Comparison of ENCODE assay signal across 11 mouse cellular contexts in genomic region chr12:47163171-47163570, GRCm38 (mm10).
DNase-seq lines count a peak whose midpoint lies in the region; ATAC-seq and TF ChIP-seq lines count a peak whose summit lies in the region.
"Had no signal": no experiment of that assay in that cellular context is flagged by ENCODE, and none has a peak within 500 bp of the region (broad histone marks: within the 10 kb centered on the region; RNA-seq: fewer than 3 reads in every experiment).

No protein-coding gene starts in this region.

- no peak overlapping the region for H3K27ac ChIP-seq in heart, embryonic 11.5 days (ENCODE audit: low read depth, low read length)
- peak overlapping the region; percentile 64 for H3K27ac ChIP-seq in hindbrain, embryonic 10.5 days
- peak overlapping the region; percentile 72 for H3K27ac ChIP-seq in midbrain, embryonic 16.5 days (ENCODE audit: low read length)
- H3K27ac ChIP-seq: heart, embryonic 10.5 days had no signal

- no peaks in the 10 kb centered on the region for H3K9me3 ChIP-seq in heart, embryonic 11.5 days (replicated peaks; ENCODE audit: control insufficient read depth, low read length)
- no peaks in the 10 kb centered on the region for H3K9me3 ChIP-seq in hindbrain, embryonic 10.5 days
- H3K9me3 ChIP-seq in midbrain, embryonic 16.5 days (replicated peaks; ENCODE audit: control insufficient read depth, low read length, poor library complexity, severe bottlenecking): no peaks in the 10 kb centered on the region
- H3K9me3 ChIP-seq: heart, embryonic 10.5 days had no signal

- 0 out of 2 replicates have a peak overlapping the region, but pooled peaks have one; percentile 16 for H3K9ac ChIP-seq in heart, embryonic 11.5 days (ENCODE audit: low read depth, low read length)
- no peak overlapping the region for H3K9ac ChIP-seq in midbrain, embryonic 16.5 days (ENCODE audit: low read depth, low read length)
- H3K9ac ChIP-seq: lung, embryonic 14.5 days had no signal

- TF ChIP-seq POLR2A in brain, embryonic 14.5 days (IDR thresholded peaks at IDR 0.05; ENCODE audit: borderline replicate concordance, extremely low read depth, insufficient read depth, insufficient read length, poor library complexity, severe bottlenecking): no peak

- no peaks in the 10 kb centered on the region for H3K36me3 ChIP-seq in heart, embryonic 11.5 days (ENCODE audit: control insufficient read depth, insufficient read depth, low read length)
- H3K36me3 ChIP-seq in hindbrain, embryonic 10.5 days: no peaks in the 10 kb centered on the region
- H3K36me3 ChIP-seq in midbrain, embryonic 16.5 days (ENCODE audit: control insufficient read depth, insufficient read depth, low read length): no peaks in the 10 kb centered on the region
- H3K36me3 ChIP-seq: heart, embryonic 10.5 days had no signal

- WGBS in heart, embryonic 11.5 days (ENCODE audit: insufficient replicate concordance): 38% methylated on average over 1 of the region's 1 CpGs
- WGBS in hindbrain, embryonic 10.5 days: 26% methylated on average over 1 of the region's 1 CpGs
- 8% methylated on average over 1 of the region's 1 CpGs for WGBS in midbrain, embryonic 16.5 days

- TF ChIP-seq CTCF in brain, embryonic 14.5 days (IDR thresholded peaks at IDR 0.05; ENCODE audit: borderline replicate concordance, extremely low read depth, insufficient read depth, insufficient read length): no peak

- H3K27me3 ChIP-seq in heart, embryonic 11.5 days (ENCODE audit: control insufficient read depth, insufficient read depth, low read length): no peaks in the 10 kb centered on the region
- H3K27me3 ChIP-seq in hindbrain, embryonic 10.5 days (ENCODE audit: insufficient read depth, poor library complexity, severe bottlenecking): no peaks in the 10 kb centered on the region
- no peaks in the 10 kb centered on the region for H3K27me3 ChIP-seq in midbrain, embryonic 16.5 days (ENCODE audit: control insufficient read depth, insufficient read depth, low read depth, low read length)

- H3K4me3 ChIP-seq in heart, embryonic 11.5 days (ENCODE audit: low read depth, low read length): peak overlapping the region; percentile 18; the same call in 1 of the 2 replicates
- no peak overlapping the region for H3K4me3 ChIP-seq in hindbrain, embryonic 10.5 days
- H3K4me3 ChIP-seq in midbrain, embryonic 16.5 days (ENCODE audit: low read depth, low read length): no peak overlapping the region
- H3K4me3 ChIP-seq: heart, embryonic 10.5 days had no signal

- H3K4me1 ChIP-seq in heart, embryonic 11.5 days (ENCODE audit: control insufficient read depth, insufficient read depth, low read length): no peaks in the 10 kb centered on the region; the same call in 1 of the 2 replicates
- H3K4me1 ChIP-seq in hindbrain, embryonic 10.5 days (replicated peaks): peaks cover 21% of the 10 kb centered on the region
- peaks cover 17% of the 10 kb centered on the region; the same call in 1 of the 2 replicates for H3K4me1 ChIP-seq in midbrain, embryonic 16.5 days (ENCODE audit: control insufficient read depth, insufficient read depth, low read length)
- H3K4me1 ChIP-seq: heart, embryonic 10.5 days had no signal

- ATAC-seq in heart, embryonic 11.5 days (replicated peaks; ENCODE audit: insufficient number of reproducible peaks, low FRiP score, low TSS enrichment): no peak
- ATAC-seq in midbrain, embryonic 16.5 days: peak; percentile 39

- H3K4me2 ChIP-seq in heart, embryonic 11.5 days: peak overlapping the region; percentile 41
- H3K4me2 ChIP-seq in midbrain, embryonic 16.5 days (ENCODE audit: low read length): peak overlapping the region; percentile 22; the same call in 1 of the 2 replicates

- no peak for DNase-seq in heart, postnatal 4 days
- DNase-seq in brain, embryonic 14.5 days (ENCODE audit: low read depth): peak; percentile 91
- DNase-seq in hindbrain, embryonic 10.5 days (ENCODE audit: low spot score): no peak
- no peak for DNase-seq in adrenal gland, postnatal 10 days
- DNase-seq in yolk sac, embryonic 10.5 days (ENCODE audit: low spot score): no peak
- DNase-seq in adrenal gland, adult 2 months: no peak
- DNase-seq: kidney, postnatal 14 days had no signal
